In the genomic region with DNA sequence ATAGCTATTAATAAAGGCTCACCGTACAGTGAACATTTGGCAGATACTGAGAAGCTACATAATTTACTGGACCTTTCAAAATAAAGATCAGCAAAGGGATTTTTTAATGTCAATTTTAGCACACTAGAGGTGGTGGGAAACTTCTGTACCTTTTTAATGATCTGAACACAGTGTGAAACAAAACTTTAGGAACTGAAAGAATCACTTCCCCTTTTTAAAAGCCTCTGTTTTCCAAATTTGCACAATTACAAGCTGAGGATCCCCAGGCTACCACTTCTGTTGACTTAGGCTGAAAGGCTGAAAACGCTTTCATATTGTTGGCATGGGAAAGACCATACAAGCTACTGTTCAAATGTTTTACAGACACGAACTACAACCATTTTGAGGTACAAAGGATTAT, we compare ENCODE assay signal across 10 mouse cellular contexts. TPM values are rescaled to one million over a fixed set of nuclear protein-coding genes. Genes with fewer than 3 reads are reported as not detected.
DNase-seq lines count a peak whose midpoint lies in the region; ATAC-seq and TF ChIP-seq lines count a peak whose summit lies in the region.
"Had no signal": no experiment of that assay in that cellular context is flagged by ENCODE, and none has a peak within 500 bp of the region (broad histone marks: within the 10 kb centered on the region; RNA-seq: fewer than 3 reads in every experiment).

No protein-coding gene starts in this region.

- no peaks in the 10 kb centered on the region for H3K27me3 ChIP-seq in kidney, adult 2 months (replicated peaks; ENCODE audit: control insufficient read depth, insufficient read depth, low read length)
- H3K27me3 ChIP-seq in hindbrain, embryonic 13.5 days = peaks cover 21% of the 10 kb centered on the region; the same call in 1 of the 2 replicates

- H3K4me1 ChIP-seq in kidney, adult 2 months (ENCODE audit: control insufficient read depth, insufficient read depth, low read length) = no peaks in the 10 kb centered on the region; the same call in 1 of the 2 replicates
- H3K4me1 ChIP-seq in hindbrain, embryonic 13.5 days (replicated peaks) = peaks cover 3% of the 10 kb centered on the region; the same call in 1 of the 2 replicates

- no peaks in the 10 kb centered on the region for H3K9me3 ChIP-seq in hindbrain, embryonic 13.5 days

- ATAC-seq in hindbrain, embryonic 13.5 days (ENCODE audit: low FRiP score) = no peak

- no peaks in the 10 kb centered on the region for H3K36me3 ChIP-seq in kidney, adult 2 months (ENCODE audit: control insufficient read depth, insufficient read depth, low read length)
- no peaks in the 10 kb centered on the region for H3K36me3 ChIP-seq in hindbrain, embryonic 13.5 days

- no peak for TF ChIP-seq POLR2A in kidney, adult 2 months (IDR thresholded peaks at IDR 0.05; ENCODE audit: low read depth, low read length)

- no peak overlapping the region for H3K9ac ChIP-seq in hindbrain, embryonic 13.5 days

- H3K4me2 ChIP-seq in hindbrain, embryonic 13.5 days = peak overlapping the region; percentile 82; the same call in 1 of the 2 replicates

- 63% methylated on average over 3 of the region's 3 CpGs for WGBS in kidney, adult 2 months
- 52% methylated on average over 3 of the region's 3 CpGs for WGBS in hindbrain, embryonic 13.5 days

- H3K27ac ChIP-seq in kidney, adult 2 months (ENCODE audit: insufficient read depth, low read depth, low read length) = peak overlapping the region; percentile 53; the same call in 1 of the 2 replicates
- H3K27ac ChIP-seq in hindbrain, embryonic 13.5 days = no peak overlapping the region

- TF ChIP-seq CTCF in kidney, adult 2 months (conservative IDR thresholded peaks at IDR 0.05; ENCODE audit: insufficient read depth, insufficient read length, low read depth, low read length) = no peak

- no peak for DNase-seq in kidney, adult 2 months
- DNase-seq in kidney, postnatal 25 days = no peak
- peak; percentile 39 for DNase-seq in MEL-GATA-1-ER (ENCODE audit: extremely low read depth, low read depth)
- peak; percentile 52 for DNase-seq in lung, postnatal 36 days
- no peak for DNase-seq in cerebellum, adult 11 months
- no peak for DNase-seq in gastrocnemius, postnatal 4 days (ENCODE audit: low spot score in 2 of 2)
- no peak for DNase-seq in adrenal gland, adult 2 months
- DNase-seq: cerebellum, adult 8-10 months; kidney, postnatal 14 days had no signal

- H3K4me3 ChIP-seq in kidney, adult 2 months (ENCODE audit: insufficient read depth, low read depth, low read length) = no peak overlapping the region
- H3K4me3 ChIP-seq in hindbrain, embryonic 13.5 days = no peak overlapping the region

RNA-seq across cellular contexts. Expression of gene Cmss1, which starts 56.6 kb away (rescaled TPM):
- 4.4 and 7.2 TPM in 2 replicates for polyA plus RNA-seq in kidney, adult 2 months (2012; rRNA removed)
- polyA plus RNA-seq in hindbrain, embryonic 13.5 days (2015; fragmentation: Nextera tagmentation; extraction: Ambion mirVana) = 34.0 and 37.1 TPM in 2 replicates
- 10 to 100 TPM; 16.6 to 18.9 TPM for total RNA-seq in gastrocnemius, postnatal 4 days (2021)
- 10 to 100 TPM; 14.3 to 19.6 TPM for total RNA-seq in adrenal gland, adult 2 months (2021)
- 9.7 and 11.4 TPM in 2 replicates for polyA plus RNA-seq in adrenal gland, adult 2 months (2012; rRNA removed)

Comparison
In these comparisons a context has a peak if more than half of its experiments do, and no peak if none do; other contexts are left out.
1. DNase-seq: peak in MEL-GATA-1-ER (single experiment) and lung, postnatal 36 days (single experiment); none in kidney, adult 2 months (single experiment), kidney, postnatal 25 days (0 of 2), cerebellum, adult 11 months (single experiment), gastrocnemius, postnatal 4 days (0 of 2) and adrenal gland, adult 2 months (single experiment).